Mouse (Mus musculus) kidney, embryonic 14.5 days (tissue): Measurements from ENCODE around the gene Slfn9. TPM values are rescaled to one million over a fixed set of nuclear protein-coding genes. Genes with fewer than 3 reads are reported as not detected.
"Not testable (repeated sequence)": the region's sequence is repeated elsewhere in the genome, so short reads cannot be mapped to it uniquely, and the experiment has no call there.

Experiments
- ATAC-seq: fragments of 200-750 bp; cut with Nextera tagmentation; 2 replicates; pipeline ENCODE4 v1.8.0; 2017; ENCODE audit warnings: moderate number of reproducible peaks, mild to moderate bottlenecking, moderate TSS enrichment, moderate library complexity; ENCODE audit not compliant: low FRiP score, low TSS enrichment
- H3K27ac ChIP-seq: fragments of 300-500 bp; sonication (generic); 2 replicates; pipeline ENCODE4 v1.5.1; 2014; ENCODE audit warnings: low read depth, mild to moderate bottlenecking, low read length, moderate library complexity, mixed read lengths
- H3K27me3 ChIP-seq: fragments of 300-500 bp; sonication (generic); 2 replicates; pipeline ENCODE4 v1.6.1; 2014; ENCODE audit warnings: mild to moderate bottlenecking, low read length; ENCODE audit not compliant: control insufficient read depth, insufficient read depth
- H3K36me3 ChIP-seq: fragments of 300-500 bp; sonication (generic); 2 replicates; pipeline ENCODE4 v1.6.1; 2014; ENCODE audit warnings: low read length, mixed read lengths; ENCODE audit not compliant: control insufficient read depth, insufficient read depth
- H3K4me1 ChIP-seq: fragments of 300-500 bp; sonication (generic); 2 replicates; pipeline ENCODE4 v1.6.1; 2014; ENCODE audit warnings: low read length, mixed read lengths; ENCODE audit not compliant: control insufficient read depth, insufficient read depth
- H3K4me2 ChIP-seq: fragments of 300-500 bp; sonication (generic); replicated peaks from 2 replicates; pipeline ENCODE4 v1.6.1; 2014; ENCODE audit warnings: low read depth, mild to moderate bottlenecking, low read length
- H3K4me3 ChIP-seq: fragments of 300-500 bp; sonication (generic); 2 replicates; pipeline ENCODE4 v1.5.1; 2014; ENCODE audit warnings: mild to moderate bottlenecking, low read length
- H3K9ac ChIP-seq: fragments of 300-500 bp; sonication (generic); 2 replicates; pipeline ENCODE4 v1.6.1; 2014; ENCODE audit warnings: low read depth, mild to moderate bottlenecking, low read length, moderate library complexity
- H3K9me3 ChIP-seq: fragments of 300-500 bp; sonication (generic); 2 replicates; pipeline ENCODE4 v1.6.1; 2016; ENCODE audit warnings: low read length; ENCODE audit not compliant: control insufficient read depth
- whole genome bisulfite sequencing: fragments of 180-500 bp; shearing (Covaris S2); extraction: QIAGEN DNeasy Blood & Tissue Kit; methylation state at CpG from one replicate; pipeline ENCODE4 v1.1.7; 2014; 5-methylcytosine and 5-hydroxymethylcytosine counted together
- polyA plus RNA-seq: library from polyadenylated mRNA; unstranded; fragments of >200 nt; fragmentation: Nextera tagmentation; extraction: Ambion mirVana; gene quantifications from 2 replicates; pipeline ENCODE4 v1.2.1, GENCODE M21; 2014

The Slfn9 gene
- polyA plus RNA-seq: 11.6 and 18.6 TPM in 2 replicates

DNA sequence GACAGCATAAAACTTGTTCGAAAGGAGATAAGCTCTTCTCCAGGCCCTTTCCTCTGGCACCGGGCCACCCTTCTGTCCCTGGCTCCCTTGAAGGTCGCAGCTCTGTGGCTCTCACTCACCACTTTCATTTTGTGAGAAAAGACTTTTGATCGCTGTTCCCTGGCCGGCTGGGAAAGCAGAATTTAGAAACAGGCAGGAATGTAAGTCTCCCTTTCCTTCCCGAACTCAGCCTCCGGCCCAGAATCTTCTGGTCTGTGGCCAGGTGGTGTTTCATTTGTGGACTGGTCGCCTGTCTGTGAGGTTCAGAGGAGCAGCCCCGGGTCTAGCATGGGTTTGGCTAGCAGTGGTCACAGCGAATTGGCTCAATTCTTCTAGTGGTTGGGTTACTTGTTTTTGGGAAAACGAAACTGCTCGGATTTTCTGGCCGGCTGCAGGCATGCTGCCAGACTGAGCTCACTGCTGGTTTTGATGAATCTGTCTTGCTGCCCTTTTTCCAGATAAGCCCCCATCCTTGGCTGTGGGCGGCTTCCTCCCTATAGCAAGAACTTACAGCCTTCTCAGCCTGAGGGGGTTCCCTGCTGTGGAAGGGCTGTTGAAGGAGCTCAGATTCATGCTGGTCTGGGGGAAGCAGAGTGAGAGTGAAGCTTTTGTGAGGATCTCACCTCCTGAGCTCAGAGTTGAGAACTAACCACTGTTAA is at the start of gene Slfn9:
Gene Slfn9, minus strand, starts transcription at position 362 of the 698 bp plus-strand sequence.
- no peaks in the 10 kb centered on the region for H3K36me3 ChIP-seq
- no peaks in the 10 kb centered on the region for H3K27me3 ChIP-seq
- H3K4me2 ChIP-seq: peak within 1 kb of the TSS; percentile 64
- H3K27ac ChIP-seq: no peak within 1 kb of the TSS
- 13% methylated on average over 14 of the region's 14 CpGs for WGBS
- H3K4me1 ChIP-seq: peaks cover 5% of the 10 kb centered on the region; the same call in 1 of the 2 replicates
- H3K9ac ChIP-seq: peak within 1 kb of the TSS; percentile 25
- H3K9me3 ChIP-seq: no peaks in the 10 kb centered on the region
- ATAC-seq: 0 out of 2 replicates have a peak, but pooled peaks have one; percentile 13
- peak within 1 kb of the TSS; percentile 39 for H3K4me3 ChIP-seq

GRCm38 (mm10) chr11:83041000-83041399 is 49.4 kb upstream of the Slfn9 start:
- Histone ChIP-seq H3K27ac (no peak overlapping the region), H3K4me3 (no peak overlapping the region), H3K27me3 (0 out of 2 replicates have a peak, but pooled peaks cover 2% of the 10 kb centered on the region), H3K9me3 (no peaks in the 10 kb centered on the region), H3K9ac (no peak overlapping the region), H3K4me1 (no peaks in the 10 kb centered on the region), H3K36me3 (no peaks in the 10 kb centered on the region), H3K4me2 (no peak overlapping the region)
- ATAC-seq: no peak

DNA sequence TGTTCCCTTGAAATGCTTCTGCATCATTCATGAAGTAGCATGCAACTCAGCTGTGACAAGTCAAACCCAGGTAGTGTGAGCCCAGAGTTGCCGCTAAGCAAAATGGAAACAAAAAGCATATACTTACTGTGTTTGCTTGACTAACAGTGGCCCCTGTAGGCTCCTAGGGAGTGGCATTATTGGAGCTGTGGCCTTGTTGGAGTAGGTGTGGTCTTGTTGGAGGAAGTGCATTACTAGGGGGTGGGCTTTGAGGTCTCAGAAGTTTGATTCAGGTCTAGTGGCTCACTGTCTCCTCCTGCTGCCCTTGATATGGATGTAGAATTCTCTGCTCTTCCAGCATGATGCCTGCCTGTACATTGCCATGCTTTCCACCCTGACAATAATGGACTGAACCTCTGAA is 48.7 kb upstream of the Slfn9 start:
- H3K27ac ChIP-seq: no peak overlapping the region
- H3K9ac ChIP-seq: no peak overlapping the region
- peak overlapping the region; percentile 26 for H3K4me2 ChIP-seq
- no peaks in the 10 kb centered on the region for H3K4me1 ChIP-seq
- peak overlapping the region; percentile 6; the same call in 1 of the 2 replicates for H3K4me3 ChIP-seq
- 0 out of 2 replicates have a peak, but pooled peaks cover 2% of the 10 kb centered on the region for H3K27me3 ChIP-seq
- ATAC-seq: no peak
- no peaks in the 10 kb centered on the region for H3K36me3 ChIP-seq
- H3K9me3 ChIP-seq: no peaks in the 10 kb centered on the region
- 23% methylated on average over 1 of the region's 1 CpGs for WGBS

GRCm38 (mm10) chr11:83039796-83040195 is 48.2 kb upstream of the Slfn9 start:
- Histone ChIP-seq H3K4me3 (peak overlapping the region; percentile 6; the same call in 1 of the 2 replicates), H3K27ac (no peak overlapping the region), H3K27me3 (0 out of 2 replicates have a peak, but pooled peaks cover 2% of the 10 kb centered on the region), H3K4me1 (no peaks in the 10 kb centered on the region), H3K9me3 (no peaks in the 10 kb centered on the region), H3K36me3 (no peaks in the 10 kb centered on the region), H3K4me2 (peak overlapping the region; percentile 26), H3K9ac (no peak overlapping the region)
- 7% methylated on average over 19 of the region's 19 CpGs for WGBS
- ATAC-seq: no peak

DNA sequence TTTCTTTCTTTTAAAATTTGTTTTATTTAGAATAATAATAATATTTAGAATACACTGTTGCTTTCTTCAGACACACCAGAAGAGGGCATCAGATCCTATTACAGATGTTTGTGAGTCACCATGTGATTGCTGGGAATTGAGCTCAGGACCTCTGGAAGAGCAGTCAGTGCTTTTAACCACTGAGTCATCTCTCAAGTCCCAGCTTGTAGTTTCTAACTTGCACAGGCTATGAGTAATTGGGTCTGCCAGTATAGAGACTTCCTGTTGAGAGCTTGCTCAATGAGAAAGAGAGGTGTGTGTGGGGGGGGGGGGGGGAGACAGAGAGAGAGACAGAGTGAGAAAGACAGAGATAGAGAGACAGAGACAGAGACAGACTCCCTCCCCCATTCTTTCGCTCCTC is 47.5 kb upstream of the Slfn9 start:
- H3K36me3 ChIP-seq: no peaks in the 10 kb centered on the region
- H3K4me3 ChIP-seq: no peak overlapping the region
- no peak overlapping the region for H3K9ac ChIP-seq
- no peaks in the 10 kb centered on the region for H3K4me1 ChIP-seq
- ATAC-seq: no peak
- WGBS: 40% methylated on average over 1 of the region's 1 CpGs
- 0 out of 2 replicates have a peak, but pooled peaks cover 2% of the 10 kb centered on the region for H3K27me3 ChIP-seq
- no peak overlapping the region for H3K27ac ChIP-seq
- no peaks in the 10 kb centered on the region for H3K9me3 ChIP-seq
- H3K4me2 ChIP-seq: no peak overlapping the region

GRCm38 (mm10) chr11:83038686-83039085 is 47.1 kb upstream of the Slfn9 start:
- not testable (repeated sequence) for H3K27ac ChIP-seq, H3K27me3 ChIP-seq, H3K4me1 ChIP-seq, ATAC-seq, H3K9me3 ChIP-seq, H3K36me3 ChIP-seq, H3K4me3 ChIP-seq, H3K4me2 ChIP-seq, H3K9ac ChIP-seq
- 78% methylated on average over 3 of the region's 3 CpGs for WGBS

DNA sequence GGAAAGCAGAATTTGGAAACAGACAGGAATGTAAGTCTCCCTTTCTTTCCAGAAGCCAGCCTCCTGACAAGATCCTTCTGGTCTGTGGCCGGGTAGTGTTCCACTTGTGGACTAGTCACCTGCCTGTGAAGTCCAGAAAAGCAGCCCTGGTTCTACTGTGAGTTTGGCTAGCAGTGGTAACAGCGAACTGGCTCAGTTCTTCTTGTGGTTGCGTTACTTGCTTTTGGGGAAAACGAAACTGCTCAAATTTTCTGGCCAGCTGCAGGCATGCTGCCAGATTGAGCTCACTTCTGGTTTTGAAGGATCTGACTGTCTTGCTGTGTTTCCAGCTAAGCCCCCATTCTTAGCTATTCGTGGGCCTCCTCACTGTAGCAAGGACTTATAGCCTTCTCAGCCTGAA is 29.0 kb upstream of the Slfn9 start, which contains the start of gene Slfn8:
Gene Slfn8, minus strand, starts transcription at position 190 of the 400 bp plus-strand sequence.
- no peak within 1 kb of the TSS for H3K9ac ChIP-seq
- no peak within 1 kb of the TSS for H3K4me2 ChIP-seq
- no peaks in the 10 kb centered on the region for H3K27me3 ChIP-seq
- 72% methylated on average over 5 of the region's 5 CpGs for WGBS
- no peaks in the 10 kb centered on the region for H3K9me3 ChIP-seq
- H3K4me1 ChIP-seq: no peaks in the 10 kb centered on the region
- no peaks in the 10 kb centered on the region for H3K36me3 ChIP-seq
- H3K4me3 ChIP-seq: no peak within 1 kb of the TSS
- no peak for ATAC-seq
- no peak within 1 kb of the TSS for H3K27ac ChIP-seq

DNA sequence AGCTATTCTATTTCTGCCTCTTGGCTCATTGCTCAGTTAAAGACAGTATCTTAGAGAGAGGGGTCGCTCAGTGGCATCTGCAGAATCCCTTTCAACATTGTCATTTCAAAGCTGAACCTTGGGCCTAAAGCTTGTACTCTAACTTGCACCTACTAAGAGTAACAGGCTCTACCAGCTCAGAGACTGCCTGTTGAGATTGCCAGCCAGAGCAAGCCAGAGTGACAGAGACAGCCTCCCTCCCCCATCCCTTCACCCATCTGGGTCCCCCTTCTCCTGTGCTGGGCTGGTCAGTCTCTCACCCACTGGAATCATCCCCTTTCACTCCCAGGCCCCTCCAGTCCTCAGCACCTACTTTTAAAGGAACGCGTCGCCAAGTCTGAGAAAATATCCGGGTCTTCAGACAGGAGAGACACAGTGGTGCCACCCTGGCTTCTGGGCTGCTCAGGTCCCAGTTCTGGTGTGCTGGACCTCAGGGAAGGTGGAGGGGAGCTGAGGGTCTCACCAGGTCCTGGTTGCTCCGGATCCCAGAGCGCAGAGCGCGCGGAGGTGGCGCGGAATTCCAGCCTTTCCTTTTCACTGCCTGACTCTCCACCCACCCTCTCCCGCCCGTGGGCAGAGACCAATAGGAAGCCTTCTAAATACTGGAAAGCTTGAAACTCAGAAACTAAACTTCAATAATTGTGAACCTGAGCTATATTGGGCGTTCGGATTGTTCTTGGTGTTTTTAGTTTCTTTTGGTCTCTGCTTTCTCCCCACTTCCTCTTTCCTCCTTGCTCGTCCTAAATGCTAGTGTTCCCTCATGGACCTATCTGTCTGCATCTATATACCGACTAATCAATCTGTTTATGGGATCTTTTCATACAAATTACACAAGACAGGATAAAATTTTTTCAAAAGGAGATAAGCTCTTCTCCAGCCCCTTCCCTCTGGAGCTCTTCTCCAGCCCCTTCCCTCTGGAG is 28.2 kb upstream of the Slfn9 start:
- not testable (repeated sequence) for H3K4me2 ChIP-seq, H3K27ac ChIP-seq, H3K4me1 ChIP-seq, H3K9me3 ChIP-seq, H3K9ac ChIP-seq, ATAC-seq, H3K36me3 ChIP-seq, H3K4me3 ChIP-seq, H3K27me3 ChIP-seq
- WGBS: 75% methylated on average over 18 of the region's 18 CpGs
